Mouse (Mus musculus) cerebellum, adult 9-11 months (tissue): ENCODE measurements around the gene Map3k4.

ENCODE experiments used
- DNase-seq: peaks from one replicate; pipeline ENCODE4 v3.0.0; 2022

The Map3k4 gene

GRCm38 (mm10) chr17:12318663-12319201 lies at the start of gene Map3k4:
Map3k4 (minus strand) TSS chr17:12318796.
- DNase-seq: peak; percentile 96

- DNase-seq: peak; percentile 43
Observed at GRCm38 (mm10) chr17:12367373-12367930, 48.9 kb upstream of the Map3k4 start.

DNA sequence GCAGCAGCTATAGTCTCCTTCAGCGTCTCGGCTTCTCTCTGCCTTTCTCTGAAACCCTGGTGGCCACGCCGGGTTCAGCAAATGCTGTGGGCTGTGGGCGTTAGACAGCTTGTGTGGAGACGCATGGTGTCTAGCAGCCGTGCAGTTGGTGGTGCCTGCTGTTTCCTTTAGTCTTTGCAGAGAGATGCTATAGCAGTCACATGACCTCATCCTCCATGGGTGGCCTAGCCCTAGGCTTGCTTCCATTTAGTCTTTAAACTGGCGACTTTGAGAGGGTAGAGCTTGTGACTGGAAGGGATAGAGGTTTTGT lies 45.8 kb upstream of the Map3k4 start:
- no peak for DNase-seq

DNA sequence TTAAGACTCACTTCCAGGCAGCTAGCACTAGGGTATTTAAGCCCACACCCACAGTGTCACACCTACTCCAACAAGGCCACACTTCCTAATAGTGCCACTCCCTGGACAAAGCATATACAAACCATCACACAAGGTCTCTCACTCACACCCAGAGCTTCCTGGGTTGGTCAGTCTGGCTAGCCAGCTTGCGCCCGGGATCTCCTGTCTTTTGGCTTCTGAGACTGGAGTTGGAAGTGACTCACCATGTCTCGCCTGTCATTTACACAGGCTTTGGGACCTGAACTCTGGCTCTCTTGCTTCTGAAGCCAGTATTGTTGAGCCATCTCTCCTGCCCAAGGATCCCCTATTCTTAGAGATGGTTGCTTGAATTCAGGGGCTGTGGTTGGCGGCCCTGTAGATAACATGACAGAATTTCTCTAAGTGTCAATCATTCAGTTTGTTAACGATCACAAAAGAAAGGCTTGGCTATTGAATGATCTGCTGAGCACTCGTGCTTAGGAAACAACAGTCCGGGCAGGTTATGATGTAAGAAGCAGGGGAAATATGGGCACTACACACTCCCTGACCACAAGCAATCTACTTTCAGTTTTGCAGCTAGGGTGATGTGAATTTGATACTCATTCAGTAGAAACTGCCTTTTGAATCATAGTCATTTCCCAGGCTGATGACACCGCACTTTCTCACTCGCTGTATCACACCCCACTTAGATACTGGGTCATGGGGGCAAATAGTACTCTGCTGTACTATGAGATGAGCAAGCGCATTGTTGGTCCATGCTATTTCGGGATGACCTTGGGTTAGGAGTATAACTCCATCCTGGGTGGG lies 45.2 kb upstream of the Map3k4 start:
- no peak for DNase-seq

DNA sequence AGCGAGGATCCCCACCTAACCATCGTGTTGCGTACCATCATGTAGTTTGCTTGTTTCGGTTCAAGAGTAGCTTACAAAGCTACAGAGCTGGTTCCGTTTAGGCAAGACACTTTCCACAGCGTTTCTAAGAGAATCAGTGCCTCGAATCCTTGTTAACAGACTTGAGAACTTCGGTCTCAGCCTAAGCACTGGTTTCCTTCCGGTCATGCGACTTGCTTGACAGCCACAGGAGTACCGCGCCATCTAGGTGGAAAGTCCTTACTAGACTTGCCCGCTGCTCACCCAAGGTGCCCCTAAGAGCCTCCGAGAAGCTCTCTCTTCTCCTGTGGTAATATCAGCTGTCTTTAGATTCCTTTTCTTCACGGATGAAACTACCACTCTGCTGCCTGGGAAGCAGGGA lies 41.3 kb upstream of the Map3k4 start:
- no peak for DNase-seq

- DNase-seq: no peak
Observed at GRCm38 (mm10) chr17:12352781-12353180, 34.2 kb upstream of the Map3k4 start.

- DNase-seq: no peak
Observed at GRCm38 (mm10) chr17:12351564-12351963, 33.0 kb upstream of the Map3k4 start.

DNA sequence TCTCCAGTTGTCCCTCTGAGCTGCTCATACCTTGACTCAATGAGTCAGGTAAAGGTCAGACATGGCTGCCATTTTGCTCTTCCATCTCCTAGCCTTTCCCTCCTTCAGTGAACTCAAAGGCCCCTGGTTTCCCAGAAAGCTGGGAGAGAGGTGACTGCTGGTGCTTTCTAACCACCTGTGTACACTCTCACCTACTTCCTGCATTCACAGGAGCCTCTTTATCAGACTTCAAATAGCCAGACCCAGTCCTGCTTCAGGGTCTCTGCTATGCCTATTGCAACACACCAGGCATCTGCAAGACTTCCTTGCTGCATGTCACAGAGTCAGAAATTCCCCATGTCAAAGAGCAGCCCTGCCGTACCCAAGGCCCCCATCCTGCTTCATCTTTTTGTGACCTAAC lies 28.9 kb upstream of the Map3k4 start:
- no peak for DNase-seq

GRCm38 (mm10) chr17:12343702-12344376 lies 25.2 kb upstream of the Map3k4 start:
- no peak for DNase-seq

- DNase-seq: no peak
Observed at GRCm38 (mm10) chr17:12337156-12337555, 18.6 kb upstream of the Map3k4 start.

GRCm38 (mm10) chr17:12336073-12336868 lies 17.7 kb upstream of the Map3k4 start:
- no peak for DNase-seq

DNA sequence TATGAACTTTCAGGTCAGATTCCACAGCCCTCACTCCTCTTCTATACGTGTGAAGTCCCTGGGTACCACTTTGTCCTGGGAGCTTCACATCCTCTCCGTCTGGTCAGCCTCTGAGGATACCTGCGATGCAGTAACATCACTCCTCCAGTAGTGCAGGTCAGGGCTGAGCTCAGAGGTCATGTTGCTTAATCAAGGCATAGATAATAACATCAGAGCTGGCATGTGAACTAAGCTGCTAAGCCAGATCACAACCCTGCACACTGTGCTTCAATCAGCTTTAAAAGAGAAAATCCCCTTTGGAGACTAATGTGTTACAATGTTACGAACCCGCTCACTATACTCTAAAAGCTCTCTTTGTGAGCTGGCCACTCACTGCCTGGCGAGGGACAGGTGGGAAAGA lies 16.5 kb upstream of the Map3k4 start:
- DNase-seq: no peak

DNA sequence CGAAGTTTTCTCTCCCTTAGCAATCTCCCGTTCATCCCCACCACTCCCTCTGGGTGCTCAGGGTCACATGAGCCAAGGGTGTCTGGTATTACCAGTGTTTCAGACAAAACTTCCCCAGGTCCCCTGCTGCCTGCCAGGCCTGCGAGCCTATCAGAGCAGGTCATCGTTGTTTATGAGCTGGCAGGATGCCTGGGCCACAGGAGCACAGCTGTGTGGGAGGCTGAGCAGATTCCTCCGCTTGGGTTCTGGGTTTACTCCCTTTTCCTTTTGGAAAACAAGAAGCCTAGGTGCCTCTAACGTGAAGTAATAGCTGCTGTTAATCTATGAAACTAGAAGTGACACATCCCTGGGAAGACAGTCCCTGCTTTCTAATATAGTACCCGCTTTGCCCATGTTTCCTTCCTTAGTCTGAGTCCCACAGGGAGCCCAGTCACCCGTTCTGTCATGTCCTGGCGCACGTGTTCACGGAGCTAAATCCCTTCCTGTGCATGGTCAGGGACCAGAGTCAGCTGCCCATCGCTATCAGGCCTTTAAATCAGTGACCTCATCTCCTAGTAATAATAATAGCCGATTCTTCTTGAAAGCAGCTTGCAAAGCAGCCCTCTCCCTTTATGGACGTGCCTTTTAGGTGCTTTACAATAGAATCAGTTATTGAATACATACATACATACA lies 9.4 kb upstream of the Map3k4 start:
- DNase-seq: peak; percentile 43

- DNase-seq: no peak
Observed at GRCm38 (mm10) chr17:12319786-12320185, 1.2 kb upstream of the Map3k4 start.

DNA sequence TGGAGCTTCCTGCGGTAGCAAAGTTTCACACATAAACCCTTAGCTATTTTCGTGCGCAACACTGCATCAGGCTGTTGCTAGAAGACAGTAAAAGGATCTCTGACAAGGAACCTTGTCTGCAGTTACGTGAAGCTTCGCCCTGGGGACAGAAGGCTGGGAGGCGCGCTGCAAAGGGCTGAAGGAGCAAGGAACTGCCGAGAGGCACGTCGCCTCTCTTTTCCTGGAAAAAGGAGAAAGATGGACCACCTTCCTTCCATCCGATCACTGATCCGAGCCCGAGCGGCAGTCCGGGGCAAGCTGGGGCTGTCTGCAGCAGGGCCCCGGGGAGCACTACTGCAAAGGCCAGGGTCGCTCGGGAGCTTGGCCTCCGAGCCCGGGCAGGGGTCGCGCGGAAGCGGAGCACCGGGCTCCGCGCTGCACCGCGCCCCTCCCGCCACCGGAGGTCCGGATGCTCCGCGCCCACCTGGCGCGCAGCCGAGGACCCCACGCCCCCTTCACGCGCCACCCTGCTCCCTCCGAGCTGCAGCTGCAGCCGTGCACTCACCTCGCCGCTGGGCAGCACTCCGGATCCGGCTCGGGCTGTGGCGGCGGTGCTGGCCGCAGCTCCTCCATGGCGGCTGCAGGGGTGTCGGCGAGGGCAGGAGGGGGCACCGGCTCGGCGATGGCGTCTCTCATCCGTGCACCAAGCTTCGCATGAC lies 493 bp downstream of the Map3k4 start:
- no peak for DNase-seq

GRCm38 (mm10) chr17:12317607-12317953 lies 1.0 kb downstream of the Map3k4 start:
- DNase-seq: no peak

GRCm38 (mm10) chr17:12316251-12316650 lies 2.3 kb downstream of the Map3k4 start:
- peak; percentile 43 for DNase-seq

- no peak for DNase-seq
Observed at GRCm38 (mm10) chr17:12312248-12312647, 6.3 kb downstream of the Map3k4 start.

DNA sequence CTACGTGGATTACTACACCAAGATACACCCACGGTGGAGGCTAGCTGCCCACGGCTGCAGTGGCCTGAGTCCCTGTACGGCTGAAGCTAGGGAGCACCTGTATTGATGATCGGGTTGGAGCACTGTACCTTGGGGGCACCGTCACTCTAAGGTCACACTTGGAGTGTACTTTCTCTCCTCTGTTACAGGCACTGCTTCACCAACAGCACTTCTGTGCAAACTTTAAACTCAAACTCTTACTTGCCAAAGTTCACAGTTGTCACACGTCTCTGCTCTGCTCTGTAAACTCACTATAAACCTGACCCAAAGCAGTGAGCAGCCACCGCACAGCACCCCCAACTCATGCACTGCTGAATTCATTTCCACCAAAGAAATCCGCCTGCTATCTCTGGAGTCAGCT lies 9.1 kb downstream of the Map3k4 start:
- no peak for DNase-seq

DNA sequence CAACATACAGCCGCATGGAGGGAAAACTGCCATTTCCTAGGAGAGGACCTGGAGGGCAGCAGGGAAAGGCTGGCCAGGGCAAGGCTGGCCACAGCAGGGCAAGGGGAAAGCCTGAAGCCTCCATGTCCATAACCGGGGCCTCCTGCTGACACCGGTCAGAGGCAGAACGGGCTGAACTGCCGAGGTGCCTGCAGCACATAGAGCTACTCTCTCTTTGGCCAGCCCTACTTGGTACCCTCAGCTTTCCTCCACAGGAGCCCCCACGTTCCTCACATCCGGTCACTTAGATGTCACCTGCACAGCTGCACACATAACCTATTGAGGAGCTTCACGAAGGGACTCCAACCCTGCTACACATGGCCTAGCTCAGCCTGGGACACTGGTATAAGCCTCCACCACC lies 9.5 kb downstream of the Map3k4 start:
- no peak for DNase-seq

GRCm38 (mm10) chr17:12307251-12308135 lies 11.1 kb downstream of the Map3k4 start:
- DNase-seq: no peak
